Mouse (Mus musculus) heart, adult 8-10 months (tissue): ENCODE data around the gene Htatsf1. TPM values are rescaled to one million over a fixed set of nuclear protein-coding genes. Genes with fewer than 3 reads are reported as not detected.
A peak's percentile ranks its signal among the peaks of the same experiment; 100 is the strongest.

Source experiments
- DNase-seq: peaks from one replicate; pipeline ENCODE4 v3.0.0; 2022; ENCODE audit warnings: low spot score
- total RNA-seq, 4 experiments: library from RNA; stranded (reverse); gene quantifications; 2 replicates each; pipeline ENCODE4 v1.2.4; 2022

The Htatsf1 gene
- total RNA-seq = 10 to 100 TPM; 55.2 to 61.5 (median 59.2) TPM

DNA sequence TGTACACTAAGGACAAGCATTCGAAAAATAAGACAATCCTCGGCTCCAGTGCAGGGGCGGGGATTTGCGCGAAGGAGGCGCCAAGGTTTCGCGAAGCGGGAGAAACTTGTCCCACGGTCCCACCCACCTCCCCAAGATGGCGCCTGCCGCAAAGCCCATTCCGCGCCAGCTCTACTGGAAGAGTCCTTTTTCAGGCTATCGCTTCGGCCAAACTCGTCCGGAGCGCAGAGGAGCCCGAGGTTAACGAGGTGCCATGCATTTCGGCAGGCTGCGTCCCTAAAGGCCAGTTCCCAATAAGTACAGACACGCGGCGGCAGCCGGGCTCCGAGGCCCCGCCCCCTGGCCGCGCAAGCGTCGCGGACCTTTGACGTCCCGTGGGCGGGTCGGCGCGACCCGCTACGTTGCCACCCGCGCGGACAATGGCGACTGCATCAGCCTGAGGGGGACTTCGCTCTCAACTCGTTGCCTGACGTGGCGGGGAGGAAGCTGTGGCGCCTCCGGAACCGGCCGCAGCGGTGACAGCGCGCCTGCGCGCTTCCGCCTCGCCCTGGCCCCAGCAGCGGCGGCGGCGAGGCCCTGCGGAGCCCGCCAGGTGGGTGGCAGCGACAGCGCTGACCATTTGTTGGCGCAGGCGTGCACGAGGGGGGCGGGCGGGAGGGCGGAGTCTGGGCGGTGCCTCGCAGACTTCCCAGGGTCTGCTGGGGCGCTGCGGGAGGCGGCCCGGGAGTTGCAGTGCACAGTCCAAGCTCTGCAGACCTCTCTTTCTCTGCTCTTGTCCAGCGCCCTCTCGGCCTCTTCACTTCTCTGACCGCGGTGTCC lies at the start of gene Htatsf1:
TSS of gene Htatsf1 (plus strand) at position 410 of the 819 bp plus-strand sequence.
- DNase-seq = peak; percentile 73

DNA sequence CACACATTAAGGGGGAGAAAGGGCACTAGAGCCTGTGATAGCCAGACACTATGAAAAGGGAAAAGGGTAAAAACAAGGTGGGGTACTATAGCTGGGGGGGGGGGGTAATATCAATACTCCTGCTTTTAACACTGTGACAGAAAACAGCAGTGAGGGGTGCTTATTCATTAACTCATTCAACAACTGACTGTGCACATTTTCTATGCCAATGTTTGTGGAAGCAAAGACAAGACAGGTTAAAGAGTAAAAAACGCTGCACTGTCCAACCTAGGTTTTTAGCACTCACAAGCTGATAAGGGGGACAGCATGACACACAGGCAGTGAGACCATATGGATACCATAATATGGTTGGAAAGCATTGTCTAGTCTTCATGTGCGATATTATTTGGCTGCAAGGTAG lies 40.5 kb upstream of the Htatsf1 start:
- no peak for DNase-seq

GRCm38 (mm10) chrX:57042774-57043173 lies 10.6 kb upstream of the Htatsf1 start, which contains the start of gene Brs3:
TSS of gene Brs3 (plus strand) at chrX:57043074.
- DNase-seq = no peak

GRCm38 (mm10) chrX:57043869-57044268 lies 9.5 kb upstream of the Htatsf1 start:
- DNase-seq = no peak

DNA sequence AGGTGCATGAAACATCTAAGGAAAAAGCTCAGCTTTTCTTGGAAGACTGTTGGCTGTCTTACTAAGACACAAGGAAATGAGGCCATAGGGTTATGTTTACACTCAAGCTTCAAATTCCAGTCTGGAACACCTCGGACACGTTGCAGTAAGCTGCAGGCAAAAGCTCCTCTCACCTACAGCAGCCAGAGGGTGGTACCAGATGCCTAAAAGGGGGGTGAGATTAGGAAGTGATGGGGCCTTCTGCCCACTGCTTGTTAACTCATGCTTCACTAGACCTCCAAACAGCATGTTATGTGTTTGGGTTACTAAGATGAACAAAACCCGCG lies 572 bp upstream of the Htatsf1 start:
- no peak for DNase-seq

DNA sequence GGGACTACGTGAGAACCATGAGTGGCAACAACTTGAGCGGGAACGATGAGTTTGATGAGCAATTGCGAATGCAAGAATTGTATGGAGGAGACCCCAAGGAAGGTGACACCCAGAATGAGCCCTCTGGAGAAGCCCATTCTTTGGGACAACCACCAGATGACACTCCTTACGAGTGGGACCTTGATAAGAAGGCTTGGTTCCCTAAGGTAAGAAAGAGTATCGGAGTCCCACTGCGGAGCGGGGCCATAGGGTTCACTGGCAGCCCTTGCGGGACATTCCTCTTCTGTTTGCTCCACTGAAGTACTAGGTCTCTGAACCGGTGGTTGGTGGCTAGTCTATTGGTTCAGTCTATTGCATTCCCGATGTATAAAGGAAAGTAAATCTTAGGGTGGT lies 606 bp downstream of the Htatsf1 start:
- no peak for DNase-seq

DNA sequence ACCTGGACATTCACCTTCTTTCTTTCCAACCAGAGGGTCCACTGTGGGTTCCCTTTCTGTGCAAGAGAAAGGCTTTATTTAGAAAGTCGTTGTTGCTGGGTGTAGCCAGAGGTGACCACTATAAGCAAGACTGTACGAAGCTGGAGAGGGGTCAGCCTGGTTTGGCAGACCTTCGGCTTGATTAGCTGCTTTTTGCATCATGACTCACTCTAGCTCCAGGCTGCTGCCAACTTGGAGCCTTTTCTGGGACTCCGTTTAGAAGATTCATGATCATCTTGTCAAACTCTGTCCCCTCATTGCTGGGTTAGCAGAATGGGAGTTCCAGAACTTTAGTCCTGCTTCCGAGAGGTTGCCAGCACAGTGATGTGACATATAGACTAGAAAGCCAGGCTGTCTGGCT lies 28.1 kb downstream of the Htatsf1 start:
- DNase-seq = no peak

DNA sequence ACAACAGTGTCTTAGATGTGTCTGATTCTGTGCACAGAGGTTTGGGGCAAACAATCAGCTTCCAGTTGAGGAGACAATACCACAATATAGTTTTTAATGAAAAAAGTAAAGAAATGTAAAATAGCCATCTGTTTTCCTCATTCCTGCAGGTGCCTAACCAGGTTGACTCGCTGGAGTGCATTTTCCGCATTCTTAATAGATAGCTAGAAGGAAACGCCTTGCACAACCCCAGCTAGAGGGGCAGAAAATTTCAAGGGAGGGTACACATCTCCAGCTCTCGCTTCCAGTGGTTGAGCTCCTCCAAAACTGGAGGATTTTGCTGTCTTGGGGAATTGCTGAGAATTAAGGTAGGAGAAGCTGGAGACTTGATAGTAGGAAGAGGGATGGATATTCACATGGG lies 34.4 kb downstream of the Htatsf1 start, which contains the start of gene Vgll1:
TSS of gene Vgll1 (plus strand) at position 301 of the 400 bp plus-strand sequence.
- DNase-seq = no peak

DNA sequence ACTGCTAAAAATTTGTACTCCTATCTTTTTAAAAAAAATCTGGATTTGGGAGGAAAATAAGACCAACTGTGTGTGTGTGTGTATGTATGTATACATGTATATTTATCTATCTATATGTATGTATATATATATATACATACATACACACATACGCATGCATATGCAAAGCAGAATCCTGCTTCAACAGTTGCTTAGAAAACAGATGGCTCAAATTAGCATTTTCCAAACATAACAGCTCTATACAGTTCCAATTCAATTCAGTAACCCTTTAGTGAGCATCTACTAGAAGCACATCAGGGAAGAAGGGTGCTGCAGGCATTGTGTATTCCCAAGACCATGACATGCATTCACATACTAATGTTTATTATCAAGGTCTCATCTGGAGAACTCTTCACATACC lies 50.0 kb downstream of the Htatsf1 start:
- DNase-seq = no peak

GRCm38 (mm10) chrX:57106956-57107355 lies 53.6 kb downstream of the Htatsf1 start:
- DNase-seq = no peak

Other genes with a start within 250 kb of the Htatsf1 start
- under 1 TPM; 0.20 to 0.52 (median 0.38) TPM for gene Map7d3, start 231.3 kb upstream of the Htatsf1 start, total RNA-seq
- not detected for gene Adgrg4, start 183.4 kb upstream of the Htatsf1 start, total RNA-seq
- gene Brs3, start 10.5 kb upstream of the Htatsf1 start, total RNA-seq = not detected
- gene Vgll1, start 34.5 kb downstream of the Htatsf1 start, total RNA-seq = not detected
- not detected for gene Cd40lg, start 158.6 kb downstream of the Htatsf1 start, total RNA-seq